Mouse (Mus musculus): ENCODE data around the gene 2900026A02Rik. TPM values are rescaled to one million over a fixed set of nuclear protein-coding genes. Genes with fewer than 3 reads are reported as not detected.

Gene 2900026A02Rik
- polyA plus RNA-seq, 1 experiment: 5.9 TPM

DNA sequence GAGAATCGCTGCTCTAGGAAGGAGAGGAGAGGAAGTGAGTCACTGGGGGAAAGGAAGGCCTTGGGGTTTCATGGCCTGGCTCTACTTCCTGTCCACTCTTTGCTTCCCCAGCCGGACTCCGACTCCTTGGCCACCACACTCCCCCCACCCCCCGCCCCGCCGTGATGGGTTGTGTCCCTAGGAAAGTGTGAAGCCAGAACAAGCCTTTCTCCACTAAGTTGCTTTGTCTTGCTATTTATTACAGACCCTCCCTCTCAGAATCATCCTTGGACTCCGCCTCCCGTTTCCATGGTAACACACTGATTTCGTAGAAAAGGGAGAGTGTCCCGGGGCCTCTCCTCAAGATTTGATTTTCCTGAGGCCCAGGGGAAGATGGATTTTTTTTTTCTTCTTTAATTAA lies 4.2 kb upstream of the 2900026A02Rik start:
- Histone ChIP-seq H3K4me3 (ENCODE audit: insufficient read depth, low read length) (no peak overlapping the region), H3K4me1 (ENCODE audit: control insufficient read depth, insufficient read depth, low read length) (peaks cover 33% of the 10 kb centered on the region), H3K27ac (ENCODE audit: insufficient read depth, low read depth, low read length) (peak overlapping the region; percentile 97)
- no peak for TF ChIP-seq POLR2A (IDR thresholded peaks at IDR 0.05; ENCODE audit: borderline replicate concordance, low read depth, low read length)
- no peak for TF ChIP-seq CTCF (IDR thresholded peaks at IDR 0.05; ENCODE audit: low read depth, low read length)

DNA sequence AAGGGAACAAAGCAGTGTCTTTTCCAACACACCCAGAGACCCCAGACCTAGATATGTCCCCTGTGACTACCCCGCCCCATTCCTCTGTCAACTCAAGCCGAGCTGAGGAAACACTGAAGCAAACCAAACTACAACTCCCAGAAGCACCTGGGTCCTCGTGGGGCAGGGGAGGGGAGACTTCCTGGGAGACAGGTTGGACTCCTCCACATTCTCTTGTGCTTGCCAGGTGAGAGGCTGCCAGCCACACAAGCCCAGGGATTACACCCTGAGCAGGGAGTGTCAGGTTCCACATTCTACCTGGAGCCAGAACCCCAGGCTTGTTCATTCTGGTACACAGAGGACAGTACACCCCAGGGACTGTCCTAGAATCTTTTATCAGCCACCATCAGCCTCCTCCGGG lies 2.9 kb upstream of the 2900026A02Rik start:
- TF ChIP-seq CTCF (IDR thresholded peaks at IDR 0.05; ENCODE audit: low read depth, low read length): no peak
- TF ChIP-seq POLR2A (IDR thresholded peaks at IDR 0.05; ENCODE audit: borderline replicate concordance, low read depth, low read length): no peak
- Histone ChIP-seq H3K4me1 (ENCODE audit: control insufficient read depth, insufficient read depth, low read length) (peaks cover 33% of the 10 kb centered on the region), H3K4me3 (ENCODE audit: insufficient read depth, low read length) (no peak overlapping the region), H3K27ac (ENCODE audit: insufficient read depth, low read depth, low read length) (peak overlapping the region; percentile 97)

DNA sequence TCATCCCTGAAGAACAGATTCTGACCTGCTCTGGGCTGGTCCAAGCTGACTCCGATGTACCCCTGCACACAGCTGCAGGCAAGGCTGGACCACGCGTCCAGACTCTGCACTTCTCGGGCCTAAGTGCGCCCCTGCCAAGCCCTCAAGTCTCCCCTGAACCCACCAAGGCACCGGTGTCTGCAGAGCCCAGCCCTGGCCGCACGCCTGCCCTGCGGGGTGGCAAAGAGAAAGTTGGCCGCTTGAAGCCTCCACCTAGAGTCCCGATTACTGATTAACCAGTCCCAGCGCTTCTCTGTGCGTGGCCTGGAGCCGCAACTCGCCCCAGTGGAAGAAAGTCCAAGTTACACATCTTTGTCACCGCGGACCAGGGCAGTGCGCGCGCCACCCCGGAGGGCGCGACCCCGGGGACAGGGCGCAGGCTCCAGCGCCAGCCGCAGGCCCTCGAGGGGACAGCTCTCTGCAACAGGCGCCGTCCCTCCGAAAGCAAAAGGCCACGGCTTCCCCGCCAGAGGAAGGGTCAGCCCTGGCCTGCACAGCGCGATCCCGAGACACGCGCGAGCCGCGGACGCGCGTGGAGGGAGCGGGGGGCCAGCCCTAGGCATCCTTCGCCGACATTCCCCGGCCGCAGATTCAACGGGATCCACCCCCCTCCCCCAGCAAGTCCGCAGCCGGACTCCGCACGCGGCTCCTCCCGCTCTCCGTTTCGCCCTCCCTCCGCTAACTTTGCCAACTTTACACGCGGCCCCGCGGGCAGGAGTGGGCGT lies 471 bp downstream of the 2900026A02Rik start:
- TF ChIP-seq POLR2A (IDR thresholded peaks at IDR 0.05; ENCODE audit: borderline replicate concordance, low read depth, low read length) (no peak), CTCF (IDR thresholded peaks at IDR 0.05; ENCODE audit: low read depth, low read length) (no peak)
- Histone ChIP-seq H3K27ac (ENCODE audit: insufficient read depth, low read depth, low read length) (no peak overlapping the region), H3K4me1 (ENCODE audit: control insufficient read depth, insufficient read depth, low read length) (peaks cover 24% of the 10 kb centered on the region), H3K4me3 (ENCODE audit: insufficient read depth, low read length) (peak overlapping the region; percentile 69)

DNA sequence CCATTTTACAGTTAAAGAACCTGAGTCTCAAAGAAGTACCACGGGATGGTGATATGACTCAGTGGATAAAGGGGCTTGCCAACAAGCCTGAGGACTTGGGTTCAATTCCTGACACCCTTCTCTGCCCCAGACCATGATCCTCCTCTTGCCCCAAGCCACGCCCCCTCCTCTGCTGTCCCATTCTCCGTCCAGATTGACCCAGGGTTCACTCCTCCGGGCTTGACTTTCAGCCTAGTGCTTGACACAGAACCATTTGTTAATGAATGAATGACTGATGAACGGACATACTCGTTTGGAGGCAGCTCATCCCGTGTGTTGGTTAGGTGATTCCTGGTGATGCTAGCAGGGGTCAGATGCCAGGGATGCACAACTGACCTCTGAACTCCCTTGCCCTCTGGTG lies 1.2 kb downstream of the 2900026A02Rik start:
- Histone ChIP-seq H3K4me3 (ENCODE audit: insufficient read depth, low read length) (no peak overlapping the region), H3K27ac (ENCODE audit: insufficient read depth, low read depth, low read length) (no peak overlapping the region), H3K4me1 (ENCODE audit: control insufficient read depth, insufficient read depth, low read length) (peaks cover 19% of the 10 kb centered on the region)
- TF ChIP-seq CTCF (IDR thresholded peaks at IDR 0.05; ENCODE audit: low read depth, low read length) (no peak), POLR2A (IDR thresholded peaks at IDR 0.05; ENCODE audit: borderline replicate concordance, low read depth, low read length) (no peak)

DNA sequence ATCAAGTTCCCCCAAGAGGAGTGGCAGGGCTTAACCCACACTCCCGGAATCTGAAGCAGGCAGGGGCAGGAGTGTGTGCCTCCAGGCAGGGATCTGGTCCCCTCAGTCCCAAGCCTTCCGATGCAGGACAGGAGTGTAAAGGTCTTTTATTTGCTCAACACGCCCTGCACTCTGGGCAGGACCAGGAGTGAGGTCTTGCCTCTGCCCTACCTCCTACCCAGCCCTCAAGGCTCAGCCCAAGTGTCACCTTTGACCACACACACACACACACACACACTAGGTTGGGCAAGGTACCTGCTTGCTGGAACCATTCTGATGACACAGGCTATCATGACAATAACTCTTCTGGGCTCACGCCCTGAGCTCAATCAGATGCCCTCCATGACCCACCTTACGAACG lies 1.6 kb downstream of the 2900026A02Rik start:
- H3K4me1 ChIP-seq (ENCODE audit: control insufficient read depth, insufficient read depth, low read length): peaks cover 19% of the 10 kb centered on the region
- H3K4me3 ChIP-seq (ENCODE audit: insufficient read depth, low read length): no peak overlapping the region
- TF ChIP-seq POLR2A (IDR thresholded peaks at IDR 0.05; ENCODE audit: borderline replicate concordance, low read depth, low read length) (no peak), CTCF (IDR thresholded peaks at IDR 0.05; ENCODE audit: low read depth, low read length) (no peak)
- no peak overlapping the region for H3K27ac ChIP-seq (ENCODE audit: insufficient read depth, low read depth, low read length)

DNA sequence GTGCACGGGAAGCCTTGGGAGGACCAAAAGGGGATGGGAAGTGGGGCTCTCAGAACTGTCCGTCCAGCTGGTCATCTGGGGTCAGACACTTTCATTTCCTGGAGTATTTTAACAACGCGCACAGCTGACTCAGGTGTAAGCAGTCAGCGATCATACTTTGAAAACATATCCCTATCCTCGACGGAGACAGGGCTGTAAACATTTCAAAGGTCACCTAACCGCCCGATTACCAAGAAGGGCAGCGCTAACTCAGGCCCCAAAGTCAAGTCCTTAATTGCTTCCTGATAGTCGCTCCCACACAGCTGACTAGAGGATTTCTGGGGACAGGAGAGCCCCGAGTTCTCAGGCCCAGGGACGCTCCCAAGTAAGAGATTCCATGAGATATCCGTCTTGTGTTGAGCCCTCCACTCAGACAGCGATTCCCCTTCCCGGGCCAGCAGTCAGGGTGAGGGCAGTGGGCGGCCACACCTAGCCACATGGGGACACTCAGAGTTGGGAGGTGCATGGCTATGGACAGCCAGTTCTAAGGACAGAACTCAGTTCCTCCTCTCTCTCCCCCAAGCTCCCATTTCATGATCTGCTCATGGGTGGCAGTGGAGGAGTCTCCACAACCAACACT lies 2.3 kb downstream of the 2900026A02Rik start:
- Histone ChIP-seq H3K4me1 (ENCODE audit: control insufficient read depth, insufficient read depth, low read length) (peaks cover 16% of the 10 kb centered on the region), H3K27ac (ENCODE audit: insufficient read depth, low read depth, low read length) (no peak overlapping the region), H3K4me3 (ENCODE audit: insufficient read depth, low read length) (no peak overlapping the region)
- no peak for TF ChIP-seq POLR2A (IDR thresholded peaks at IDR 0.05; ENCODE audit: borderline replicate concordance, low read depth, low read length)
- no peak for TF ChIP-seq CTCF (IDR thresholded peaks at IDR 0.05; ENCODE audit: low read depth, low read length)

DNA sequence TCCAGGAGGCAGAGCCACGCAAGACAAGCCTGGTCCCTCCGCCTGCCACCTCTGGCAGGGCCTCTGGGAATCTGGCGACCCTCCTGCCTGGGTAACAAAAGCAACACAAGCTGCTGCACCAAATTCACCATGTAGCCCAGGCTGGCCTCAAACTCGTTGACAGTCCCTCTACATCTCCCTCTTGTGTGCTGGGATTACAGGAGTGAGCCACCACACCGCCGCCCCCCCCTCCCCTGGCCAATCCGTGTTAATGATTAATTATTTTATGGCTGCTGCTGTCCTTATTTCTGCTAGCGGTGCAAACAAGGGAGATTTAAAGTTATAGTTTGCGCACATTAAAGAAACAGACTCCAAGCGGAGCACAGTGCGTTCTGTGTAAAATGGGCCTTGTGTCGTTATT lies 4.0 kb downstream of the 2900026A02Rik start:
- no peak for TF ChIP-seq POLR2A (IDR thresholded peaks at IDR 0.05; ENCODE audit: borderline replicate concordance, low read depth, low read length)
- TF ChIP-seq CTCF (IDR thresholded peaks at IDR 0.05; ENCODE audit: low read depth, low read length): no peak
- Histone ChIP-seq H3K27ac (ENCODE audit: insufficient read depth, low read depth, low read length) (no peak overlapping the region), H3K4me3 (ENCODE audit: insufficient read depth, low read length) (no peak overlapping the region), H3K4me1 (ENCODE audit: control insufficient read depth, insufficient read depth, low read length) (peaks cover 7% of the 10 kb centered on the region; the same call in 1 of the 2 replicates)

DNA sequence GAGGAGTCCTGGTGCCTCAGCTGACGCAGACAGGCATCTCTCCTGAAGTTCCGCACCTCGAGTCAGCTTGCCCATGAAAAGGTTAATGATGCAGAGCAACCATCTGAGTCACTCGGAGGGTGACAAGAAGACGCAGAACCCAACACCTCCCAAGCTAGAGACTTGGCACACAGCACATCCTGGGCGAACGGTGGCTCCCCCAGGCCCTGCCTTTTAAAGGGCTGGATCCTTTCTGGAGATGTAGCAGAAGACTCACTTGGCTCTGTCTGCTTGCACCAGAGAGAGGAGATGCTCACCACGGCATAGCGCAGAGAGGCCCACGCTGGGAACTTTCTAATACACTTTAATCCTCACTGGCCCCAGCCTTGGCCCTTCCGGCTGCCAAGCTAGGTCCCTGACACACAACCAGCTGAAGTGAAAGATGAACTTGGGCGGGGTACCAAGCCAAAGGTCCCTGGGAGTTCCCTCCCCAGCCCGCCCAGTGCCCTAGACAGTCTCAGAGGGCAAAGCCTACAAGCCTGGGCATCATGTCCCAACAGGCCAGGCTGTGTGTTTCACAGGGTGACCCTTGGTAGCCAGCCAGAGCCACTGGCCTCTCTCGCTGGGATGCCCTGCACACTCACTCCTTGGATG lies 4.6 kb downstream of the 2900026A02Rik start:
- TF ChIP-seq CTCF (IDR thresholded peaks at IDR 0.05; ENCODE audit: low read depth, low read length) (no peak), POLR2A (IDR thresholded peaks at IDR 0.05; ENCODE audit: borderline replicate concordance, low read depth, low read length) (no peak)
- no peak overlapping the region for H3K27ac ChIP-seq (ENCODE audit: insufficient read depth, low read depth, low read length)
- H3K4me3 ChIP-seq (ENCODE audit: insufficient read depth, low read length): no peak overlapping the region
- H3K4me1 ChIP-seq (ENCODE audit: control insufficient read depth, insufficient read depth, low read length): peaks cover 7% of the 10 kb centered on the region; the same call in 1 of the 2 replicates

DNA sequence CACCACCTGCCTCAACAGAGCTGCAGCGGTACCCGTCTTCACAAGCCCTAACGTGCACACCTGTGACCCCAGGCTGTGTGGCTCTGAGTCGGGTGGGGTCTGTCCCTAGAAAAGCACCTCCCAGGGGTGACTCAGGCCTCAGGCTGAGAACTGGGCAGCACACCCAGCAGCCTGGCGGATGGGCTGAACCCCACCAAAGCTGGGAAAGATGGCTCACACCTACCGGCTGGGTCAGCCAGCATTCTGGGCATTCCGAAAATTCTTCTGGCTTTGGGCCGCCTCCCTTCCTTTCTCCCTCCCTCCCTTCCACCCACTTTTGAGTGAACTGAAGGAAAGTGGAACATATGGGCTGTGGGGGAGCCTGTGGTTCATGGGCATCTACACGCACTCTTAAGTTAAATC lies 5.4 kb downstream of the 2900026A02Rik start:
- Histone ChIP-seq H3K4me1 (ENCODE audit: control insufficient read depth, insufficient read depth, low read length) (peaks cover 10% of the 10 kb centered on the region), H3K27ac (ENCODE audit: insufficient read depth, low read depth, low read length) (no peak overlapping the region), H3K4me3 (ENCODE audit: insufficient read depth, low read length) (no peak overlapping the region)
- TF ChIP-seq POLR2A (IDR thresholded peaks at IDR 0.05; ENCODE audit: borderline replicate concordance, low read depth, low read length) (no peak), CTCF (IDR thresholded peaks at IDR 0.05; ENCODE audit: low read depth, low read length) (no peak)

DNA sequence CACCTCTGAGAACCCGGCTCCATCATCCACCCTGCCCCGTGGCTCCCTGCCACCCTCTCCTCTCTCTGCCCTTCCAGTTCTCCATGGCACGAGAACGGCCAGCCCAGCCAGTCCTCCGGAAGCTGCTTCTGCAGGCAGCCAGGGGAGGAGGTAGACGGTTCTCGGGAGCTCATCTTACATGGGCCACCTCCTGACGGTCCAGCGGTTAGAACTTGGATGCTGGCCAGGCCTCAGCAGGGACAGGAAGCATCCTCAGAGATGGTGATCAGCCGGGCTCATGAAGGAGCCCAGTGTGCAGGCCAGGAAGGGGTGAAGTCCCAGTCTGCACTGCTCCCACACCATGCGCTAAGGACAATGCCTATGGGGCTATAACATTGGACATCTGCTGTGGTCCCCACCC lies 6.6 kb downstream of the 2900026A02Rik start:
- H3K4me1 ChIP-seq (ENCODE audit: control insufficient read depth, insufficient read depth, low read length): peaks cover 20% of the 10 kb centered on the region
- TF ChIP-seq POLR2A (IDR thresholded peaks at IDR 0.05; ENCODE audit: borderline replicate concordance, low read depth, low read length) (no peak), CTCF (IDR thresholded peaks at IDR 0.05; ENCODE audit: low read depth, low read length) (no peak)
- no peak overlapping the region for H3K27ac ChIP-seq (ENCODE audit: insufficient read depth, low read depth, low read length)
- H3K4me3 ChIP-seq (ENCODE audit: insufficient read depth, low read length): no peak overlapping the region

Data from bone marrow macrophage, adult 2 months (primary cell).